Mouse (Mus musculus) C2C12 (cell line): ENCODE results near the gene Vipr1. TPM values are rescaled to one million over a fixed set of nuclear protein-coding genes. Genes with fewer than 3 reads are reported as not detected.

Source experiments
- H3K27me3 ChIP-seq: one replicate; pipeline ENCODE4 v1.6.1; 2011; ENCODE audit not compliant: control insufficient read depth, insufficient read depth, insufficient read length
- H3K36me3 ChIP-seq: one replicate; pipeline ENCODE4 v1.6.1; 2011; ENCODE audit not compliant: control insufficient read depth, insufficient read depth
- H3K4me3 ChIP-seq: one replicate; pipeline ENCODE4 v1.5.1; 2011; ENCODE audit warnings: mild to moderate bottlenecking, control low read depth; ENCODE audit not compliant: poor library complexity, insufficient read depth, severe bottlenecking
- H3K79me2 ChIP-seq: one replicate; pipeline ENCODE4 v1.6.1; 2011; ENCODE audit not compliant: control insufficient read depth, insufficient read depth
- H3K79me3 ChIP-seq: one replicate; pipeline ENCODE4 v1.6.1; 2011; ENCODE audit warnings: low read depth, control low read depth
- H3ac ChIP-seq: one replicate; pipeline ENCODE3; 2011; ENCODE audit warnings: low read depth; ENCODE audit not compliant: control insufficient read depth, insufficient read length
- CEBPB ChIP-seq: IDR thresholded peaks from one replicate; pipeline ENCODE4 v1.6.1; 2011; ENCODE audit warnings: low read depth, mild to moderate bottlenecking, control low read depth, moderate library complexity
- CTCF ChIP-seq: IDR thresholded peaks from one replicate; pipeline ENCODE4 v1.5.1; 2011; ENCODE audit not compliant: control insufficient read depth, insufficient read depth, insufficient read length
- FOSL1 ChIP-seq: IDR thresholded peaks from one replicate; pipeline ENCODE4 v1.8.0; 2011; ENCODE audit warnings: mild to moderate bottlenecking, low read length; ENCODE audit not compliant: poor library complexity, insufficient read depth, severe bottlenecking
- MAX ChIP-seq: IDR thresholded peaks from one replicate; pipeline ENCODE4 v1.6.1; 2011; ENCODE audit warnings: mild to moderate bottlenecking, control low read depth
- MYOD1 ChIP-seq: IDR thresholded peaks from one replicate; pipeline ENCODE4 v1.6.1; 2011; ENCODE audit warnings: low read depth; ENCODE audit not compliant: control insufficient read depth, insufficient read length
- MYOG ChIP-seq: IDR thresholded peaks from one replicate; pipeline ENCODE4 v1.6.1; 2011; ENCODE audit not compliant: control insufficient read depth, insufficient read length; ENCODE audit errors: extremely low read depth
- USF1 ChIP-seq: IDR thresholded peaks from one replicate; pipeline ENCODE4 v1.6.1; 2011; ENCODE audit warnings: low read depth, mild to moderate bottlenecking, control low read depth, moderate library complexity
- polyA plus RNA-seq: library from polyadenylated mRNA; unstranded; fragments of >200 nt; fragmentation: generic; extraction: Trizol; gene quantifications from one replicate; pipeline ENCODE4 v1.2.1, GENCODE M21; 2012; ENCODE audit warnings: missing spikeins

The Vipr1 gene
- polyA plus RNA-seq, 1 experiment = 0.19 TPM

- Histone ChIP-seq H3K36me3 (peaks cover 12% of the 10 kb centered on the region), H3K4me3 (no peak overlapping the region), H3K79me3 (no peaks in the 10 kb centered on the region), H3K27me3 (no peaks in the 10 kb centered on the region), H3K79me2 (no peaks in the 10 kb centered on the region), H3ac (no peak overlapping the region)
- no peak for TF ChIP-seq FOSL1
- TF ChIP-seq MYOD1 = no peak
- TF ChIP-seq CTCF = no peak
- no peak for TF ChIP-seq CEBPB
- TF ChIP-seq MYOG = no peak
- TF ChIP-seq USF1 = no peak
- TF ChIP-seq MAX = no peak
Measured at GRCm38 (mm10) chr9:121690200-121690651, 47.7 kb downstream of the Vipr1 start.

DNA sequence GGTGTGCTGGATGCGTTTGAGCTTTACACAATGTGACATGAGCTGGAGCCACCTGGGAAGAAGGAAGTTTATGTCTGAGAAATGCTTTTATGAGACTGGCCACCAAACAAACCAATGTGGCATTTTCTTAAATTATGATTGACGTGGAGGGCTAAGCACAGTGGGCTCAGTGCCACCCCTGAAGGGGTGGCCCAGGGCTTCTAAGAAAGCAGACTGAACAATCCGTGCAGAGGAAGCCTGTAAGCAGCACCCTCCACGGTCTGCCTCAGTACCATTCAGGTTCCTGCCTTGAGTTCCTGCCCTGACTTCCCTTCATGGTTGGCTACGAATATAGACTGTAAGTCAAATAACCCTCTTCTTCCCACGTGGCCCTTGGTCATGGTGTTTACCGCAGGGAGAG, 48.2 kb downstream of the Vipr1 start:
- H3ac ChIP-seq = no peak overlapping the region
- H3K36me3 ChIP-seq = peaks cover 12% of the 10 kb centered on the region
- no peaks in the 10 kb centered on the region for H3K27me3 ChIP-seq
- H3K79me2 ChIP-seq = no peaks in the 10 kb centered on the region
- no peaks in the 10 kb centered on the region for H3K79me3 ChIP-seq
- H3K4me3 ChIP-seq = no peak overlapping the region
- TF ChIP-seq CEBPB (no peak), CTCF (no peak), FOSL1 (no peak), MAX (no peak), MYOD1 (no peak), MYOG (no peak), USF1 (no peak)

DNA sequence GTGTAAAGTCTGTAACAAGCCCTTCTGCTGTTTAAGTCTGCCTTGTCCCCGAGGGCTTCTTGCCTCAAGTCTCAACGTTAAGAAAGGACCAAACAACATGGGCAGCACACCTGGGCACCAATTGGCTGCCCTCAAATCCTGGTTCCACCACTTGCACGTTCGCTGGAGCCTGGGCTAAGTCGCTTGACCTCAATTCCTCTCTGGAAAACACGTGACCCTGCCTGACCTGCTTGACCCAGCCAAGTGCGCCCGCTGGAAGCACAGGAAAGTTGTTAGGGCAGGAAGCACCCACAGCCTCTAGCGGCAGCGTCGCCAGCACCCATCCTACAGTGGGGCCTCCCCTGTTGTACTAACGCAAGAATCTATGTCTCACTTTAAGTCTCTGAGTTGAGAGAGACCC, 52.2 kb downstream of the Vipr1 start:
- Histone ChIP-seq H3K4me3 (no peak overlapping the region), H3K79me3 (no peaks in the 10 kb centered on the region), H3K79me2 (no peaks in the 10 kb centered on the region), H3K36me3 (peaks cover 3% of the 10 kb centered on the region), H3ac (no peak overlapping the region), H3K27me3 (no peaks in the 10 kb centered on the region)
- TF ChIP-seq FOSL1 = no peak
- TF ChIP-seq USF1 = no peak
- no peak for TF ChIP-seq MYOG

DNA sequence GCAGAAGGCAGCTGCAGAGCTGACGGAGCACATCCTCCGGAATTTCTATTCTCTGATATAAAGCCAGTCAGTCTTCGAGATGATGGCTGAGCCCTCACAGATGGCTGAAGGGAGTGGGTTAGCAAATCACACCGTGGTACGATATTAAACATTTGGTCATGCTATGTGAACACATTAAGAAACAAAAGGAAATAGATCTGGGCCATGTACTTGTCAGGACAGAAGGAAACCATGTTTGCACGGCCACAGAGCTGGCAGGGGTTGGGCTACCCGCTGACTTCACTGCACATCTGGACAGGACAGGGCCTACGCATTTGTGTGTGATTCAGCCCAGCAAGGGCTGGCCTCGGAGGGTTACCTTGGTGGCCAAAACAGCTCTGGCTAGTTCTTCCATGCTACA, 54.1 kb downstream of the Vipr1 start:
- no peaks in the 10 kb centered on the region for H3K27me3 ChIP-seq
- TF ChIP-seq MYOG (no peak), FOSL1 (no peak), MYOD1 (no peak), CTCF (no peak), USF1 (no peak), MAX (no peak), CEBPB (no peak)
- H3K4me3 ChIP-seq = no peak overlapping the region
- H3K79me2 ChIP-seq = no peaks in the 10 kb centered on the region
- H3K36me3 ChIP-seq = no peaks in the 10 kb centered on the region
- no peak overlapping the region for H3ac ChIP-seq
- H3K79me3 ChIP-seq = no peaks in the 10 kb centered on the region

DNA sequence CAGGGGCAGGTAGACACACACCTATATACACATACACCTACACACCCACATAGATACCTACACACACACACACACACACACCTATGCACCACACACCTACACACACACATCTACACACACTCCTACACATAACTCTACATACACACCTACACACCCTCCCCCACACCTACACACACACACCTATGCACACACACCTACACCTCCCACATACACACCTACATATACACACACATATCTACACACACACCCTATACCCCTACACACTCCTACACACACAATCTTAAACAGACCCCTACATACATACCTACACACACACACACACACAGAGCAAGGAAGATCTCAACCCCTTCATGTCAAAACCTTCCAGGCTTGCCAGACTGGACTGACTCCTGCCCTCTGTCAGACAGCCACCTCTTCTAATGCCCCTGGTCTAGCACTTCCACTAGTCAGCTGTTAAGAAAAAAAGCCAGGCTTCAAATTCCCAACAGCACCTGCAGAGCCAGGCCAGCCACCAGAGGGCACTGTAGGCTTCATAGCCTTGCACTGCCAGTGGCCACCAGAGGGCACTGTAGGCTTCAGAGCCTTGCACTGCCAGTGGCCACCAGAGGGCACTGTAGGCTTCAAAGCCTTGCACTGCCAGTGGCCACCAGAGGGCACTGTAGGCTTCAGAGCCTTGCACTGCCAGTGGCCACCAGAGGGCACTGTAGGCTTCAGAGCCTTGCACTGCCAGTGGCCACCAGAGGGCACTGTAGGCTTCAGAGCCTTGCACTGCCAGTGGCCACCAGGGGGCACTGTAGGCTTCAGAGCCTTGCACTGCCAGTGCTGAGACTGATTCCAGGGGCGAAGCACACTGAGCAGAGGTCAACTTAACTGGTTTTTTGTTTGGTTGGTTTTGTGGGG, 54.9 kb downstream of the Vipr1 start:
- H3ac ChIP-seq = no peak overlapping the region
- no peak overlapping the region for H3K4me3 ChIP-seq
- H3K79me2 ChIP-seq = no peaks in the 10 kb centered on the region
- H3K36me3 ChIP-seq = no peaks in the 10 kb centered on the region
- H3K79me3 ChIP-seq = no peaks in the 10 kb centered on the region
- H3K27me3 ChIP-seq = no peaks in the 10 kb centered on the region
- TF ChIP-seq FOSL1 (no peak), CTCF (peak; percentile 92)

DNA sequence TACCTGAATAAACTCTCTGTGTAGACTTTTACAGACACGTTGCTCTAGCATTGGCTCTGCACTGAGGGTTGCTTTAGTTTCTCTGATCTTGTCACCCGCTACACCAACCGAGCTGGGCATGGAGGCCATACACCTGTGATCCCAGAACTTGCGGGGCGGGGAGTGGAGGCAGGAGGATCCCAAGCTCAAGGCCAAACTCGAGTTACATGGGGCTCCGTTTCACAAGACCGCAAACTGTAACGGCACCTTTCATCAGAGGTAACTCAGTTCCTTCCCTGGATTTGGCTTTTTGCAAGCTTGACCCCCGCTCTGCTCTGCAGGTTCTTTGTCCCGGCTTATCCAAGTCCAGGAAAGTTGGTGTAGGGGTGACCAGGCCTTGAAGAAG, 61.7 kb downstream of the Vipr1 start:
- Histone ChIP-seq H3K79me2 (no peaks in the 10 kb centered on the region), H3K79me3 (no peaks in the 10 kb centered on the region), H3K27me3 (no peaks in the 10 kb centered on the region), H3K4me3 (peak overlapping the region; percentile 40), H3K36me3 (no peaks in the 10 kb centered on the region), H3ac (peak overlapping the region; percentile 50)
- no peak for TF ChIP-seq CTCF
- TF ChIP-seq FOSL1 = no peak
- no peak for TF ChIP-seq MAX
- TF ChIP-seq MYOD1 = no peak
- no peak for TF ChIP-seq MYOG
- no peak for TF ChIP-seq USF1
- no peak for TF ChIP-seq CEBPB
